Comparison of ENCODE assay signal across 10 mouse cellular contexts in the genomic region with DNA sequence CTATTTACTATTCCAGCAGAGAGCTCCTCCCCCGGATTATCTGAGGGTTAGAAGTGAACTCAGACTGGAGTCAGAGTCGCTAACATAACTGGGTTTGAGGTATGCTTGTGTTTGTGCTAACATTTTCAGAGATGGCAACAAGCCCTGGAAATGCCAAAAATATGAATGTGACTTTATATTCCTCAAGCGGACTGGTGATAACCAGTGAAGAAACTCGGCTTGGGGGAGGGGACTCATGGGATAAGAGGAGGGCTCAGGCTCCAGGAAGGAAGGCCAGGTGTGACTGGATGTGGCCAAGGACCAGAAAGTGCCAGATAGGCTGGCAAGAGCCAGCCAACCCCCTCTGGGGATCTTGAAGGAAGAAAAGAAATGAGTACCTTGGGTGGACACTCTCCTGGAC. TPM values are rescaled to one million over a fixed set of nuclear protein-coding genes. Genes with fewer than 3 reads are reported as not detected.
DNase-seq lines count a peak whose midpoint lies in the region; ATAC-seq lines count a peak whose summit lies in the region.
"Had no signal": no experiment of that assay in that cellular context is flagged by ENCODE, and none has a peak within 500 bp of the region (broad histone marks: within the 10 kb centered on the region; RNA-seq: fewer than 3 reads in every experiment).

No protein-coding gene starts in this region.

- H3K27ac ChIP-seq in hindbrain, embryonic 10.5 days = peak overlapping the region; percentile 64
- no peak overlapping the region for H3K27ac ChIP-seq in hindbrain, embryonic 16.5 days (ENCODE audit: low read depth, low read length)
- H3K27ac ChIP-seq in embryonic facial prominence, embryonic 12.5 days = peak overlapping the region; percentile 30; the same call in 1 of the 2 replicates
- peak overlapping the region; percentile 71 for H3K27ac ChIP-seq in midbrain, embryonic 10.5 days (replicated peaks)

- DNase-seq in hindbrain, embryonic 10.5 days (ENCODE audit: low spot score) = no peak
- peak; percentile 77 for DNase-seq in 3T3-L1 (ENCODE audit: low read depth, low spot score)
- no peak for DNase-seq in midbrain, embryonic 10.5 days (ENCODE audit: low spot score)
- no peak for DNase-seq in spleen, postnatal 14 days (ENCODE audit: low spot score in 2 of 2)
- no peak for DNase-seq in spleen, adult 18-20 months
- no peak for DNase-seq in gastrocnemius, adult 18-20 months (ENCODE audit: low spot score)
- DNase-seq: cerebellum, postnatal 14 days; kidney, adult 18-20 months had no signal

- ATAC-seq in hindbrain, embryonic 16.5 days = no peak
- ATAC-seq in embryonic facial prominence, embryonic 12.5 days (ENCODE audit: insufficient number of reproducible peaks, insufficient read depth, low FRiP score, low TSS enrichment) = no peak

- peaks cover 100% of the 10 kb centered on the region for H3K4me1 ChIP-seq in hindbrain, embryonic 10.5 days (replicated peaks)
- peaks cover 23% of the 10 kb centered on the region; the same call in 1 of the 2 replicates for H3K4me1 ChIP-seq in hindbrain, embryonic 16.5 days (ENCODE audit: control insufficient read depth, insufficient read depth, low read depth, low read length)
- H3K4me1 ChIP-seq in embryonic facial prominence, embryonic 12.5 days = peaks cover 64% of the 10 kb centered on the region
- peaks cover 99% of the 10 kb centered on the region for H3K4me1 ChIP-seq in midbrain, embryonic 10.5 days

- no peaks in the 10 kb centered on the region for H3K27me3 ChIP-seq in hindbrain, embryonic 10.5 days (ENCODE audit: insufficient read depth, poor library complexity, severe bottlenecking)
- no peaks in the 10 kb centered on the region for H3K27me3 ChIP-seq in hindbrain, embryonic 16.5 days (replicated peaks; ENCODE audit: control insufficient read depth, insufficient read depth, low read length)
- no peaks in the 10 kb centered on the region for H3K27me3 ChIP-seq in embryonic facial prominence, embryonic 12.5 days
- no peaks in the 10 kb centered on the region for H3K27me3 ChIP-seq in midbrain, embryonic 10.5 days (ENCODE audit: low read depth, poor library complexity, severe bottlenecking)

- H3K36me3 ChIP-seq in hindbrain, embryonic 10.5 days = peaks cover 76% of the 10 kb centered on the region
- H3K36me3 ChIP-seq in hindbrain, embryonic 16.5 days (ENCODE audit: control insufficient read depth, insufficient read depth, low read length) = peaks cover 4% of the 10 kb centered on the region; the same call in 1 of the 2 replicates
- peaks cover 58% of the 10 kb centered on the region for H3K36me3 ChIP-seq in embryonic facial prominence, embryonic 12.5 days
- peaks cover 74% of the 10 kb centered on the region for H3K36me3 ChIP-seq in midbrain, embryonic 10.5 days

- H3K4me2 ChIP-seq in hindbrain, embryonic 16.5 days (ENCODE audit: low read length) = no peak overlapping the region
- H3K4me2 ChIP-seq in embryonic facial prominence, embryonic 12.5 days (replicated peaks) = no peak overlapping the region

- no peak overlapping the region for H3K9ac ChIP-seq in hindbrain, embryonic 16.5 days (ENCODE audit: low read depth, low read length)
- no peak overlapping the region for H3K9ac ChIP-seq in embryonic facial prominence, embryonic 12.5 days

- H3K9me3 ChIP-seq in hindbrain, embryonic 10.5 days = no peaks in the 10 kb centered on the region
- no peaks in the 10 kb centered on the region for H3K9me3 ChIP-seq in hindbrain, embryonic 16.5 days (ENCODE audit: control insufficient read depth, low read length)
- no peaks in the 10 kb centered on the region for H3K9me3 ChIP-seq in embryonic facial prominence, embryonic 12.5 days
- no peaks in the 10 kb centered on the region for H3K9me3 ChIP-seq in midbrain, embryonic 10.5 days (replicated peaks)

- H3K4me3 ChIP-seq in hindbrain, embryonic 10.5 days = no peak overlapping the region
- H3K4me3 ChIP-seq in hindbrain, embryonic 16.5 days (ENCODE audit: low read length) = no peak overlapping the region
- H3K4me3 ChIP-seq in embryonic facial prominence, embryonic 12.5 days = no peak overlapping the region
- peak overlapping the region; percentile 22; the same call in 1 of the 2 replicates for H3K4me3 ChIP-seq in midbrain, embryonic 10.5 days

- whole genome bisulfite sequencing in hindbrain, embryonic 10.5 days = 31% methylated on average over 4 of the region's 4 CpGs
- WGBS in hindbrain, embryonic 16.5 days = 23% methylated on average over 4 of the region's 4 CpGs
- 18% methylated on average over 4 of the region's 4 CpGs for WGBS in embryonic facial prominence, embryonic 12.5 days
- WGBS in midbrain, embryonic 10.5 days = 15% methylated on average over 4 of the region's 4 CpGs

RNA-seq across cellular contexts. Expression of a gene that starts 19.7 kb away (rescaled TPM):
- 26.5 and 30.0 TPM in 2 replicates for polyA plus RNA-seq in hindbrain, embryonic 10.5 days (2016; fragmentation: Nextera tagmentation; extraction: Ambion mirVana)
- 23.4 and 27.6 TPM in 2 replicates for polyA plus RNA-seq in hindbrain, embryonic 16.5 days (2015; fragmentation: Nextera tagmentation; extraction: Ambion mirVana)
- polyA plus RNA-seq in embryonic facial prominence, embryonic 12.5 days (2016; fragmentation: Nextera tagmentation; extraction: Ambion mirVana) = 22.4 and 23.5 TPM in 2 replicates
- polyA plus RNA-seq in midbrain, embryonic 10.5 days (2016; fragmentation: Nextera tagmentation; extraction: Ambion mirVana) = 24.6 and 27.8 TPM in 2 replicates
- 10 to 100 TPM; 17.6 to 22.5 TPM for total RNA-seq in gastrocnemius, adult 18-20 months (2021)
